Mouse (Mus musculus) splenic B cell, adult 2 months (primary cell): ENCODE measurements around the gene Gbf1.

ENCODE experiments used
- DNase-seq: peaks from one replicate; pipeline ENCODE4 v3.0.0-alpha.2; 2011; ENCODE audit warnings: low read depth, low spot score
- H3K27me3 ChIP-seq: 2 replicates; pipeline ENCODE4 v1.6.1; 2012; ENCODE audit warnings: mild to moderate bottlenecking, low read length, moderate library complexity, mixed read lengths; ENCODE audit not compliant: control insufficient read depth, poor library complexity, insufficient read depth, severe bottlenecking
- H3K36me3 ChIP-seq: 2 replicates; pipeline ENCODE4 v1.6.1; 2012; ENCODE audit warnings: mild to moderate bottlenecking, low read length, moderate library complexity, mixed read lengths; ENCODE audit not compliant: control insufficient read depth, poor library complexity, insufficient read depth, severe bottlenecking

The Gbf1 gene

GRCm38 (mm10) chr19:46316846-46317545 lies 164.7 kb downstream of the Gbf1 start:
- no peaks in the 10 kb centered on the region for H3K27me3 ChIP-seq
- DNase-seq: peak; percentile 39
- peaks cover 5% of the 10 kb centered on the region for H3K36me3 ChIP-seq

GRCm38 (mm10) chr19:46317546-46317885 lies 165.2 kb downstream of the Gbf1 start:
- no peaks in the 10 kb centered on the region for H3K27me3 ChIP-seq
- H3K36me3 ChIP-seq: peaks cover 3% of the 10 kb centered on the region
- DNase-seq: no peak

- DNase-seq: peak; percentile 18
Measured at GRCm38 (mm10) chr19:46318031-46318471, 165.7 kb downstream of the Gbf1 start.

GRCm38 (mm10) chr19:46318586-46319378 lies 166.5 kb downstream of the Gbf1 start:
- Histone ChIP-seq H3K36me3 (no peaks in the 10 kb centered on the region), H3K27me3 (no peaks in the 10 kb centered on the region)
- DNase-seq: no peak

More at GRCm38 (mm10) chr19:46318031-46318471, 165.7 kb downstream of the Gbf1 start:
- Histone ChIP-seq H3K36me3 (no peaks in the 10 kb centered on the region), H3K27me3 (no peaks in the 10 kb centered on the region)

GRCm38 (mm10) chr19:46320076-46320785 lies 167.9 kb downstream of the Gbf1 start:
- DNase-seq: no peak
- H3K27me3 ChIP-seq: no peaks in the 10 kb centered on the region

GRCm38 (mm10) chr19:46321101-46321943 lies 169.0 kb downstream of the Gbf1 start:
- Histone ChIP-seq H3K27me3 (no peaks in the 10 kb centered on the region), H3K36me3 (no peaks in the 10 kb centered on the region)
- DNase-seq: peak; percentile 74

More at GRCm38 (mm10) chr19:46320076-46320785, 167.9 kb downstream of the Gbf1 start:
- no peaks in the 10 kb centered on the region for H3K36me3 ChIP-seq

GRCm38 (mm10) chr19:46322144-46322995 lies 170.1 kb downstream of the Gbf1 start:
- no peaks in the 10 kb centered on the region for H3K36me3 ChIP-seq
- no peak for DNase-seq
- no peaks in the 10 kb centered on the region for H3K27me3 ChIP-seq

- no peak for DNase-seq
- Histone ChIP-seq H3K36me3 (no peaks in the 10 kb centered on the region), H3K27me3 (no peaks in the 10 kb centered on the region)
Measured at GRCm38 (mm10) chr19:46322996-46323572, 170.8 kb downstream of the Gbf1 start.

- DNase-seq: no peak
- no peaks in the 10 kb centered on the region for H3K27me3 ChIP-seq
- no peaks in the 10 kb centered on the region for H3K36me3 ChIP-seq
Measured at GRCm38 (mm10) chr19:46323716-46324115, 171.4 kb downstream of the Gbf1 start.

- no peak for DNase-seq
- Histone ChIP-seq H3K27me3 (no peaks in the 10 kb centered on the region), H3K36me3 (no peaks in the 10 kb centered on the region)
Measured at GRCm38 (mm10) chr19:46324366-46324765, 172.1 kb downstream of the Gbf1 start.

- Histone ChIP-seq H3K27me3 (no peaks in the 10 kb centered on the region), H3K36me3 (no peaks in the 10 kb centered on the region)
- DNase-seq: no peak
Measured at GRCm38 (mm10) chr19:46324918-46325317, 172.6 kb downstream of the Gbf1 start.

- H3K27me3 ChIP-seq: no peaks in the 10 kb centered on the region
- H3K36me3 ChIP-seq: no peaks in the 10 kb centered on the region
- DNase-seq: no peak
Measured at GRCm38 (mm10) chr19:46326019-46326755, 173.9 kb downstream of the Gbf1 start.
